Mouse (Mus musculus) intestine, embryonic 16.5 days (tissue): ENCODE data around the gene Grm5. TPM values are rescaled to one million over a fixed set of nuclear protein-coding genes. Genes with fewer than 3 reads are reported as not detected.

Experiments
- ATAC-seq: fragments of 200-750 bp; cut with Nextera tagmentation; 2 replicates; pipeline ENCODE4 v1.8.0; 2017; ENCODE audit warnings: moderate TSS enrichment, moderate library complexity
- H3K27ac ChIP-seq: fragments of 300-500 bp; sonication (generic); 2 replicates; pipeline ENCODE4 v1.5.1; 2014; ENCODE audit warnings: mild to moderate bottlenecking, low read length
- H3K27me3 ChIP-seq: fragments of 300-500 bp; sonication (generic); replicated peaks from 2 replicates; pipeline ENCODE4 v1.6.1; 2014; ENCODE audit warnings: low read length, control low read depth, mixed read lengths; ENCODE audit not compliant: control insufficient read depth, insufficient read depth
- H3K36me3 ChIP-seq: fragments of 300-500 bp; sonication (generic); 2 replicates; pipeline ENCODE4 v1.6.1; 2014; ENCODE audit warnings: low read length, control low read depth; ENCODE audit not compliant: control insufficient read depth, insufficient read depth
- H3K4me1 ChIP-seq: fragments of 300-500 bp; sonication (generic); 2 replicates; pipeline ENCODE4 v1.6.1; 2014; ENCODE audit warnings: low read length, control low read depth, mixed read lengths; ENCODE audit not compliant: control insufficient read depth, insufficient read depth
- H3K4me2 ChIP-seq: fragments of 300-500 bp; sonication (generic); 2 replicates; pipeline ENCODE4 v1.6.1; 2014; ENCODE audit warnings: low read depth, low read length, control low read depth
- H3K4me3 ChIP-seq: fragments of 300-500 bp; sonication (generic); 2 replicates; pipeline ENCODE4 v1.5.1; 2014; ENCODE audit warnings: mild to moderate bottlenecking, low read length
- H3K9ac ChIP-seq: fragments of 300-500 bp; sonication (generic); 2 replicates; pipeline ENCODE4 v1.6.1; 2014; ENCODE audit warnings: low read depth, low read length
- H3K9me3 ChIP-seq: fragments of 300-500 bp; sonication (generic); 2 replicates; pipeline ENCODE4 v1.6.1; 2016; ENCODE audit warnings: low read length, control low read depth; ENCODE audit not compliant: control insufficient read depth
- WGBS: fragments of 180-500 bp; shearing (Covaris S2); extraction: QIAGEN DNeasy Blood & Tissue Kit; methylation state at CpG from one replicate; pipeline ENCODE4 v1.1.7; 2014; 5-methylcytosine and 5-hydroxymethylcytosine counted together
- polyA plus RNA-seq: library from polyadenylated mRNA; unstranded; fragments of >200 nt; fragmentation: Nextera tagmentation; extraction: Ambion mirVana; gene quantifications from 2 replicates; pipeline ENCODE4 v1.2.1, GENCODE M21; 2015

Grm5 gene
- polyA plus RNA-seq, 1 experiment from 2014 or later: not detected

GRCm38 (mm10) chr7:87824898-87825297 is 240.9 kb downstream of the Grm5 start:
- Histone ChIP-seq H3K4me2 (no peak overlapping the region), H3K9ac (no peak overlapping the region), H3K36me3 (no peaks in the 10 kb centered on the region), H3K4me1 (no peaks in the 10 kb centered on the region), H3K9me3 (no peaks in the 10 kb centered on the region), H3K27me3 (no peaks in the 10 kb centered on the region), H3K4me3 (no peak overlapping the region), H3K27ac (no peak overlapping the region)
- ATAC-seq: no peak
- 61% methylated on average over 1 of the region's 1 CpGs for WGBS

- H3K4me3 ChIP-seq: no peak overlapping the region
- no peaks in the 10 kb centered on the region for H3K27me3 ChIP-seq
- H3K4me1 ChIP-seq: no peaks in the 10 kb centered on the region
- no peak overlapping the region for H3K4me2 ChIP-seq
- WGBS: 72% methylated on average over 4 of the region's 4 CpGs
- H3K36me3 ChIP-seq: no peaks in the 10 kb centered on the region
- no peak overlapping the region for H3K27ac ChIP-seq
- H3K9ac ChIP-seq: no peak overlapping the region
- no peaks in the 10 kb centered on the region for H3K9me3 ChIP-seq
- ATAC-seq: no peak
These were observed 250.7 kb downstream of the Grm5 start for GRCm38 (mm10) chr7:87834669-87835068.

GRCm38 (mm10) chr7:87838579-87838978 is 254.6 kb downstream of the Grm5 start:
- Histone ChIP-seq H3K27me3 (no peaks in the 10 kb centered on the region), H3K9me3 (no peaks in the 10 kb centered on the region), H3K4me2 (no peak overlapping the region), H3K36me3 (no peaks in the 10 kb centered on the region), H3K4me1 (no peaks in the 10 kb centered on the region), H3K4me3 (no peak overlapping the region), H3K9ac (no peak overlapping the region), H3K27ac (no peak overlapping the region)
- WGBS: 78% methylated on average over 1 of the region's 1 CpGs
- no peak for ATAC-seq

DNA sequence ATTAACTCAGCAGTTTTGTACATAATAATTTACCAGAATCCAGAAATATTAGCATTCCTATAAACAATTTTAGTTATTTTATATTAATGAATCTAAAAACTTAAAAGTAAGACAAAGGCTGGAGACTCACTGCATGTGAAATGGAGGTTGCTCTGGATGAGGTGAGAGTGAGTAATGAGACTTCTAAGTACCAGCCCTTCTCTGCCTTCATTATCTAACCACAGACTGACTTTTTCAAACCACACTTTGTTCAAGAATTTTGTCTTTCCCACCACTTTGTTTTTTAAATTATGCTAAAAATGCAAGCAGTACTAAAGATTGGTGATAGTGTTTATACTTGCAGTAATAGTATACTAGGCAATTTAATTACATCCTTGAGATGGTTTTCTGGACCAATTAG is 259.5 kb downstream of the Grm5 start:
- H3K4me3 ChIP-seq: no peak overlapping the region
- no peak for ATAC-seq
- no peak overlapping the region for H3K4me2 ChIP-seq
- no peaks in the 10 kb centered on the region for H3K36me3 ChIP-seq
- H3K9me3 ChIP-seq: no peaks in the 10 kb centered on the region
- H3K9ac ChIP-seq: no peak overlapping the region
- H3K4me1 ChIP-seq: no peaks in the 10 kb centered on the region
- no peak overlapping the region for H3K27ac ChIP-seq
- H3K27me3 ChIP-seq: no peaks in the 10 kb centered on the region

GRCm38 (mm10) chr7:87846082-87846481 is 262.1 kb downstream of the Grm5 start:
- Histone ChIP-seq H3K4me1 (no peaks in the 10 kb centered on the region), H3K9ac (no peak overlapping the region), H3K4me3 (no peak overlapping the region), H3K27ac (no peak overlapping the region), H3K9me3 (no peaks in the 10 kb centered on the region), H3K36me3 (no peaks in the 10 kb centered on the region), H3K4me2 (no peak overlapping the region), H3K27me3 (no peaks in the 10 kb centered on the region)
- no peak for ATAC-seq

GRCm38 (mm10) chr7:87925956-87926355 is 342.0 kb downstream of the Grm5 start:
- Histone ChIP-seq H3K27ac (no peak overlapping the region), H3K9ac (no peak overlapping the region), H3K4me3 (no peak overlapping the region), H3K4me2 (no peak overlapping the region), H3K4me1 (no peaks in the 10 kb centered on the region), H3K27me3 (no peaks in the 10 kb centered on the region), H3K36me3 (no peaks in the 10 kb centered on the region), H3K9me3 (no peaks in the 10 kb centered on the region)
- 61% methylated on average over 5 of the region's 5 CpGs for WGBS
- no peak for ATAC-seq

DNA sequence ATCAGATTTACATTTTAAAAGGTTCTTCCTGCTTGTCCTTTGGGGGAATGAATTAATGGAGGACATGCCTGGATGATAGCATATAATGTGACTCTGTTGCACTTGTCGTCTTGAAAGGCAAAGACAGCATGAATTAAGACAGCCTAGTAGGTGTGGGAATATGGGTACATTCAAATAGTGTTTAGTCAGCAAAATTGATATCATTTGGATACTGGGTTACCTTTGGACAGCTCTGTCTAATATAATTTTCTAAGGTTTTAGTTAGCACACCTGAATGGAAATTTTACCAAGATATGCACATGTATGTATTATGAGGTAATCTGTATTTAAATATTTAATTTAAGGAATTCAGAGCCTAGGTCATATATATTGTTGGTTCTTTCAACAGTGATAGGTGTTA is 353.4 kb downstream of the Grm5 start:
- no peaks in the 10 kb centered on the region for H3K9me3 ChIP-seq
- no peak for ATAC-seq

GRCm38 (mm10) chr7:87938265-87938664 is 354.3 kb downstream of the Grm5 start:
- no peak for ATAC-seq
- H3K4me3 ChIP-seq: no peak overlapping the region
- 36% methylated on average over 5 of the region's 5 CpGs for WGBS
- H3K4me1 ChIP-seq: no peaks in the 10 kb centered on the region
- H3K36me3 ChIP-seq: no peaks in the 10 kb centered on the region
- H3K27me3 ChIP-seq: no peaks in the 10 kb centered on the region
- no peaks in the 10 kb centered on the region for H3K9me3 ChIP-seq
- H3K27ac ChIP-seq: no peak overlapping the region
- H3K4me2 ChIP-seq: no peak overlapping the region
- H3K9ac ChIP-seq: no peak overlapping the region

More for the DNA sequence above, 353.4 kb downstream of the Grm5 start:
- 80% methylated on average over 1 of the region's 1 CpGs for whole genome bisulfite sequencing
- no peaks in the 10 kb centered on the region for H3K27me3 ChIP-seq
- H3K4me2 ChIP-seq: no peak overlapping the region
- no peaks in the 10 kb centered on the region for H3K36me3 ChIP-seq
- no peak overlapping the region for H3K27ac ChIP-seq
- H3K4me3 ChIP-seq: no peak overlapping the region
- no peaks in the 10 kb centered on the region for H3K4me1 ChIP-seq
- H3K9ac ChIP-seq: no peak overlapping the region

- WGBS: 94% methylated on average over 1 of the region's 1 CpGs
- ATAC-seq: no peak
These were observed 366.2 kb downstream of the Grm5 start for GRCm38 (mm10) chr7:87950205-87950604.

GRCm38 (mm10) chr7:87973216-87973615 is 389.2 kb downstream of the Grm5 start:
- H3K9me3 ChIP-seq: no peaks in the 10 kb centered on the region
- H3K9ac ChIP-seq: no peak overlapping the region
- H3K4me3 ChIP-seq: no peak overlapping the region
- no peak overlapping the region for H3K27ac ChIP-seq
- ATAC-seq: no peak
- WGBS: 14% methylated on average over 1 of the region's 1 CpGs
- no peak overlapping the region for H3K4me2 ChIP-seq
- H3K27me3 ChIP-seq: no peaks in the 10 kb centered on the region
- no peaks in the 10 kb centered on the region for H3K4me1 ChIP-seq
- no peaks in the 10 kb centered on the region for H3K36me3 ChIP-seq

More at GRCm38 (mm10) chr7:87950205-87950604, 366.2 kb downstream of the Grm5 start:
- Histone ChIP-seq H3K9ac (no peak overlapping the region), H3K4me2 (no peak overlapping the region), H3K9me3 (no peaks in the 10 kb centered on the region), H3K27me3 (no peaks in the 10 kb centered on the region), H3K36me3 (no peaks in the 10 kb centered on the region), H3K27ac (no peak overlapping the region), H3K4me3 (no peak overlapping the region), H3K4me1 (no peaks in the 10 kb centered on the region)
